Mouse (Mus musculus): ENCODE results near the gene Zdbf2.

GRCm38 (mm10) chr1:63252351-63253209 lies 20.5 kb upstream of the Zdbf2 start:
- TF ChIP-seq CTCF (IDR thresholded peaks at IDR 0.05) (peak; percentile 62), EP300 (IDR thresholded peaks at IDR 0.05) (no peak)
